Mouse (Mus musculus): ENCODE data around the gene Nfil3. TPM values are rescaled to one million over a fixed set of nuclear protein-coding genes. Genes with fewer than 3 reads are reported as not detected.

Gene Nfil3
- total and polyA plus RNA-seq, 3 experiments, result 0.03 to 0.11 TPM; not detected in 1

- ATAC-seq (ENCODE audit: extremely low read depth, insufficient number of reproducible peaks, low FRiP score, poor library complexity, severe bottlenecking) (no peak), DNase-seq (ENCODE audit: low spot score) (no peak)
- H3K4me3 ChIP-seq (ENCODE audit: low read depth, low read length), result no peak overlapping the region; the same call in 1 of the 2 replicates
- no peaks in the 10 kb centered on the region for H3K27me3 ChIP-seq (ENCODE audit: insufficient read depth, low read length)
- TF ChIP-seq GATA1 (IDR thresholded peaks at IDR 0.05; ENCODE audit: borderline replicate concordance, low read length) (no peak), CTCF (IDR thresholded peaks at IDR 0.05; ENCODE audit: low read depth, low read length) (no peak), GATA2 (IDR thresholded peaks at IDR 0.05; ENCODE audit: borderline replicate concordance, low read depth, low read length) (no peak), TAL1 (conservative IDR thresholded peaks at IDR 0.05; ENCODE audit: low read depth, low read length) (no peak), POLR2AphosphoS5 (IDR thresholded peaks at IDR 0.05; ENCODE audit: insufficient replicate concordance, low read depth, low read length) (no peak)
- H3K9me3 ChIP-seq (replicated peaks), result peaks cover 68% of the 10 kb centered on the region
- no peaks in the 10 kb centered on the region for H3K36me3 ChIP-seq (replicated peaks)
- no peaks in the 10 kb centered on the region for H3K4me1 ChIP-seq (ENCODE audit: insufficient read depth, low read depth, low read length)
These were observed 492 bp downstream of the Nfil3 start for GRCm38 (mm10) chr13:52980211-52980950.

- Histone ChIP-seq H3K27me3 (ENCODE audit: insufficient read depth, low read length) (no peaks in the 10 kb centered on the region), H3K4me1 (ENCODE audit: insufficient read depth, low read depth, low read length) (no peaks in the 10 kb centered on the region), H3K36me3 (replicated peaks) (no peaks in the 10 kb centered on the region), H3K4me3 (ENCODE audit: low read depth, low read length) (no peak overlapping the region), H3K9me3 (replicated peaks) (peaks cover 68% of the 10 kb centered on the region)
- DNase-seq (ENCODE audit: low spot score) (no peak), ATAC-seq (ENCODE audit: extremely low read depth, insufficient number of reproducible peaks, low FRiP score, poor library complexity, severe bottlenecking) (no peak)
- TF ChIP-seq POLR2AphosphoS5 (IDR thresholded peaks at IDR 0.05; ENCODE audit: insufficient replicate concordance, low read depth, low read length) (no peak), TAL1 (conservative IDR thresholded peaks at IDR 0.05; ENCODE audit: low read depth, low read length) (no peak), CTCF (IDR thresholded peaks at IDR 0.05; ENCODE audit: low read depth, low read length) (no peak), GATA1 (IDR thresholded peaks at IDR 0.05; ENCODE audit: borderline replicate concordance, low read length) (no peak), GATA2 (IDR thresholded peaks at IDR 0.05; ENCODE audit: borderline replicate concordance, low read depth, low read length) (no peak)
These were observed 1.4 kb downstream of the Nfil3 start for GRCm38 (mm10) chr13:52979331-52980051.

- no peak for TF ChIP-seq CTCF (IDR thresholded peaks at IDR 0.05; ENCODE audit: low read depth, low read length)
- TF ChIP-seq GATA1 (IDR thresholded peaks at IDR 0.05; ENCODE audit: borderline replicate concordance, low read length), result no peak
- TF ChIP-seq TAL1 (conservative IDR thresholded peaks at IDR 0.05; ENCODE audit: low read depth, low read length), result no peak
- no peak for TF ChIP-seq GATA2 (IDR thresholded peaks at IDR 0.05; ENCODE audit: borderline replicate concordance, low read depth, low read length)
- TF ChIP-seq POLR2AphosphoS5 (IDR thresholded peaks at IDR 0.05; ENCODE audit: insufficient replicate concordance, low read depth, low read length), result no peak
- ATAC-seq (ENCODE audit: extremely low read depth, insufficient number of reproducible peaks, low FRiP score, poor library complexity, severe bottlenecking), result no peak
- Histone ChIP-seq H3K36me3 (replicated peaks) (no peaks in the 10 kb centered on the region), H3K9me3 (replicated peaks) (peaks cover 65% of the 10 kb centered on the region), H3K27me3 (ENCODE audit: insufficient read depth, low read length) (no peaks in the 10 kb centered on the region), H3K4me1 (ENCODE audit: insufficient read depth, low read depth, low read length) (no peaks in the 10 kb centered on the region), H3K4me3 (ENCODE audit: low read depth, low read length) (no peak overlapping the region; the same call in 1 of the 2 replicates)
- DNase-seq (ENCODE audit: low spot score), result no peak
These were observed 2.4 kb downstream of the Nfil3 start for GRCm38 (mm10) chr13:52978321-52978981.

GRCm38 (mm10) chr13:52977757-52978156, 3.1 kb downstream of the Nfil3 start:
- DNase-seq (ENCODE audit: low spot score) (no peak), ATAC-seq (ENCODE audit: extremely low read depth, insufficient number of reproducible peaks, low FRiP score, poor library complexity, severe bottlenecking) (no peak)
- Histone ChIP-seq H3K36me3 (replicated peaks) (no peaks in the 10 kb centered on the region), H3K9me3 (replicated peaks) (peaks cover 64% of the 10 kb centered on the region), H3K27me3 (ENCODE audit: insufficient read depth, low read length) (no peaks in the 10 kb centered on the region), H3K4me3 (ENCODE audit: low read depth, low read length) (no peak overlapping the region), H3K4me1 (ENCODE audit: insufficient read depth, low read depth, low read length) (no peaks in the 10 kb centered on the region)
- TF ChIP-seq POLR2AphosphoS5 (IDR thresholded peaks at IDR 0.05; ENCODE audit: insufficient replicate concordance, low read depth, low read length) (no peak), GATA2 (IDR thresholded peaks at IDR 0.05; ENCODE audit: borderline replicate concordance, low read depth, low read length) (no peak), GATA1 (IDR thresholded peaks at IDR 0.05; ENCODE audit: borderline replicate concordance, low read length) (no peak), TAL1 (conservative IDR thresholded peaks at IDR 0.05; ENCODE audit: low read depth, low read length) (no peak), CTCF (IDR thresholded peaks at IDR 0.05; ENCODE audit: low read depth, low read length) (no peak)

- Histone ChIP-seq H3K9me3 (replicated peaks) (peaks cover 62% of the 10 kb centered on the region), H3K4me1 (ENCODE audit: insufficient read depth, low read depth, low read length) (no peaks in the 10 kb centered on the region), H3K27me3 (ENCODE audit: insufficient read depth, low read length) (no peaks in the 10 kb centered on the region), H3K4me3 (ENCODE audit: low read depth, low read length) (no peak overlapping the region), H3K36me3 (replicated peaks) (no peaks in the 10 kb centered on the region)
- DNase-seq (ENCODE audit: low spot score) (no peak), ATAC-seq (ENCODE audit: extremely low read depth, insufficient number of reproducible peaks, low FRiP score, poor library complexity, severe bottlenecking) (no peak)
- no peak for TF ChIP-seq GATA2 (IDR thresholded peaks at IDR 0.05; ENCODE audit: borderline replicate concordance, low read depth, low read length)
- no peak for TF ChIP-seq TAL1 (conservative IDR thresholded peaks at IDR 0.05; ENCODE audit: low read depth, low read length)
- TF ChIP-seq POLR2AphosphoS5 (IDR thresholded peaks at IDR 0.05; ENCODE audit: insufficient replicate concordance, low read depth, low read length), result no peak
- TF ChIP-seq CTCF (IDR thresholded peaks at IDR 0.05; ENCODE audit: low read depth, low read length), result no peak
- no peak for TF ChIP-seq GATA1 (IDR thresholded peaks at IDR 0.05; ENCODE audit: borderline replicate concordance, low read length)
These were observed 3.7 kb downstream of the Nfil3 start for GRCm38 (mm10) chr13:52977221-52977609.
